Mouse (Mus musculus): ENCODE results near the gene Ctbp2. TPM values are rescaled to one million over a fixed set of nuclear protein-coding genes. Genes with fewer than 3 reads are reported as not detected.

The Ctbp2 gene
- polyA plus RNA-seq, 2 experiments = 59.2 to 77.7 TPM

DNA sequence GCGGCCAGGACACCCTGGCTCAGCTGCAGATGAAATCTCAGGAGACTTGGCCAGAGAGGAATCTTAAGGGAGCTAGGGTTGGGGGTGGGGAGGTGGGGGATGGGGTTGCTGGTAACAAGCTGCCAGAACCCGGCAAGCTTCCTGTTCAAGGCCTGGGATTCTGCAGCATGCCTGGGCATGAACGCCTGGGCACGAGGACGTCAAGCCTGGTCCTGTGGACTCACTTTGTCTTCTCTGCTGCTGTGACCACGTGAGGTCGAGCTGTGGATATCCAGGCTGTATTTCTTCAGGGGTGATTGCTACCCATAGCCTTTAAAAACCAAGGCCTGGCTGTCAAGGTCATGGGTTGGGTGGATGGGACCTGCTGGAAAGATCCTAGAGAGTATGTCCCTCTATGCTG is 118.4 kb downstream of the Ctbp2 start:
- TF ChIP-seq POLR2A (IDR thresholded peaks at IDR 0.05; ENCODE audit: borderline replicate concordance, extremely low read depth, insufficient read depth, insufficient read length) = no peak
- Histone ChIP-seq H3K9me3 (ENCODE audit: control insufficient read depth, low read length) (no peaks in the 10 kb centered on the region), H3K36me3 (ENCODE audit: control insufficient read depth, insufficient read depth, low read length) (peaks cover 13% of the 10 kb centered on the region; the same call in 1 of the 2 replicates), H3K9ac (ENCODE audit: low read depth, low read length, severe bottlenecking) (no peak overlapping the region), H3K27ac (replicated peaks; ENCODE audit: low read depth, low read length) (no peak overlapping the region), H3K27me3 (ENCODE audit: control insufficient read depth, insufficient read depth, low read length) (no peaks in the 10 kb centered on the region), H3K4me3 (replicated peaks; ENCODE audit: low read length) (no peak overlapping the region), H3K4me1 (ENCODE audit: control insufficient read depth, insufficient read depth, low read length) (peaks cover 10% of the 10 kb centered on the region; the same call in 1 of the 2 replicates), H3K4me2 (replicated peaks; ENCODE audit: low read depth, low read length, severe bottlenecking) (no peak overlapping the region)
- ATAC-seq (ENCODE audit: low FRiP score, low read depth) = no peak
- no peak for DNase-seq (ENCODE audit: low spot score)
- 64% methylated on average over 7 of the region's 7 CpGs for WGBS

DNA sequence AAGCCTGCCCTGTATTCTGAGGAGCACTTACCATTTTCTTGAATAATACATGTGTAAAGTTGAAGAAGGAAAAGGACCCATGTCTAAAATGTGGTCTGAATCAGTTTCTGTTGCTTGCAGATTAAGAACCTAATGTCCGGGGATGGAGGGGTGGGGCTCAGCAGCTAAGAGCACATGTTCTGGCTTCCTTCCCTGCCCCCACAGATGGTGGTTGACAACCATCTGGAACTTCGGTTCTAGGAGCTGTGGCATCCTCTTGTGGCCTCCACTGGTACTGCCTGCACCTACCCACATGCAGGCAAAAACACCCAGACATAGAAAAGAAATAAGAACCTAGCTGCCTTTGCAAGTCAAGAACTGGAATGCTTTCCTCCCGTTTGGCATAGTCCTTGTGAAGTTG is 120.7 kb downstream of the Ctbp2 start:
- Histone ChIP-seq H3K4me1 (ENCODE audit: control insufficient read depth, insufficient read depth, low read length) (peaks cover 5% of the 10 kb centered on the region; the same call in 1 of the 2 replicates), H3K4me3 (replicated peaks; ENCODE audit: low read length) (no peak overlapping the region), H3K27ac (replicated peaks; ENCODE audit: low read depth, low read length) (no peak overlapping the region), H3K9me3 (ENCODE audit: control insufficient read depth, low read length) (no peaks in the 10 kb centered on the region), H3K36me3 (ENCODE audit: control insufficient read depth, insufficient read depth, low read length) (peaks cover 16% of the 10 kb centered on the region), H3K27me3 (ENCODE audit: control insufficient read depth, insufficient read depth, low read length) (no peaks in the 10 kb centered on the region), H3K4me2 (replicated peaks; ENCODE audit: low read depth, low read length, severe bottlenecking) (no peak overlapping the region), H3K9ac (ENCODE audit: low read depth, low read length, severe bottlenecking) (no peak overlapping the region)
- WGBS = 13% methylated on average over 3 of the region's 3 CpGs
- TF ChIP-seq POLR2A (IDR thresholded peaks at IDR 0.05; ENCODE audit: borderline replicate concordance, extremely low read depth, insufficient read depth, insufficient read length) = no peak
- peak; percentile 62; the same call in 1 of the 2 replicates for ATAC-seq (ENCODE audit: low FRiP score, low read depth)
- peak; percentile 85 for DNase-seq (ENCODE audit: low spot score)

DNA sequence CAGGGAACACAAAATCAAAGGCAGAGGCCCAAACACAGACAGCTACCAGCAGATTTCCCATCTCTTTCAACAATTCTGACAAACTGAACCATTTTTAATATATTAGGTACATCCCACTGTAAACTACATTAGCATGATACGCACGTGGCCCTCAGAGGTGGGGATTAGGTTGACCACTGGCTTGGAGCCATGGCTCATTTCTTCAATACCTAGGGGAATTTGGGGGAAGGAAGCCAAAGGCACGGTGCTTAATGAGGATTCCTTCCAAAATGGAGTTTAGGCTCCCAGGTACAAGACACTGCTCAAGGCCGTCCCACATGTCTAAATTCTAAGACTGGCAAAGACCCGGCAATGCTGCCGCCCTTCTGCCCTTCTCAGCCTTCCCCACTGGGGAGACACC is 121.9 kb downstream of the Ctbp2 start:
- Histone ChIP-seq H3K4me1 (ENCODE audit: control insufficient read depth, insufficient read depth, low read length) (peaks cover 5% of the 10 kb centered on the region; the same call in 1 of the 2 replicates), H3K4me3 (replicated peaks; ENCODE audit: low read length) (no peak overlapping the region), H3K9me3 (ENCODE audit: control insufficient read depth, low read length) (no peaks in the 10 kb centered on the region), H3K27me3 (ENCODE audit: control insufficient read depth, insufficient read depth, low read length) (no peaks in the 10 kb centered on the region), H3K9ac (ENCODE audit: low read depth, low read length, severe bottlenecking) (no peak overlapping the region), H3K27ac (replicated peaks; ENCODE audit: low read depth, low read length) (no peak overlapping the region), H3K4me2 (replicated peaks; ENCODE audit: low read depth, low read length, severe bottlenecking) (no peak overlapping the region), H3K36me3 (ENCODE audit: control insufficient read depth, insufficient read depth, low read length) (peaks cover 27% of the 10 kb centered on the region)
- ATAC-seq (ENCODE audit: low FRiP score, low read depth) (no peak), DNase-seq (ENCODE audit: low spot score) (no peak)
- no peak for TF ChIP-seq POLR2A (IDR thresholded peaks at IDR 0.05; ENCODE audit: borderline replicate concordance, extremely low read depth, insufficient read depth, insufficient read length)
- 82% methylated on average over 6 of the region's 6 CpGs for WGBS

DNA sequence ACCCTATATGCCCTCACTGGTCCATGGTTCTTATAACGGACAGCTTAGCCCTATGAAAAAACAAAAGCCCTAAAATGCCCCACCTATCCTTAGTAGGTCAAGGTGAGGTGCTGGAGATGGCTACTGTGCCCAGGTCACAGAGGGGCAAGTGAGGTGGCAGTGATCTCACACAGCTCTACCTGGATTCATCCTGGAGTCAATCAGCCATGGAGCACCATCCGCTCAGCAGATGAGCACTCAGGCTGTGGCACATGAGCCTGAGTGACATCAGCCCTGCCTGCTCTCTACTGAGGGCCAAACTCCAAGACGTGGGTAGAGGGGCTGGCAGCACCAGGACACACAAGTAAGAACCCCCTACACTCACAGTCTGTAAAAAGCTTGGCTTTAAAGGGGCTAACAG is 122.8 kb downstream of the Ctbp2 start:
- H3K27ac ChIP-seq (replicated peaks; ENCODE audit: low read depth, low read length) = no peak overlapping the region
- no peak overlapping the region for H3K4me2 ChIP-seq (replicated peaks; ENCODE audit: low read depth, low read length, severe bottlenecking)
- peaks cover 5% of the 10 kb centered on the region; the same call in 1 of the 2 replicates for H3K4me1 ChIP-seq (ENCODE audit: control insufficient read depth, insufficient read depth, low read length)
- no peak for ATAC-seq (ENCODE audit: low FRiP score, low read depth)
- no peak overlapping the region for H3K9ac ChIP-seq (ENCODE audit: low read depth, low read length, severe bottlenecking)
- H3K27me3 ChIP-seq (ENCODE audit: control insufficient read depth, insufficient read depth, low read length) = no peaks in the 10 kb centered on the region
- DNase-seq (ENCODE audit: low spot score) = no peak
- no peaks in the 10 kb centered on the region for H3K9me3 ChIP-seq (ENCODE audit: control insufficient read depth, low read length)
- no peak for TF ChIP-seq POLR2A (IDR thresholded peaks at IDR 0.05; ENCODE audit: borderline replicate concordance, extremely low read depth, insufficient read depth, insufficient read length)
- WGBS = 86% methylated on average over 3 of the region's 3 CpGs
- peaks cover 35% of the 10 kb centered on the region for H3K36me3 ChIP-seq (ENCODE audit: control insufficient read depth, insufficient read depth, low read length)
- H3K4me3 ChIP-seq (replicated peaks; ENCODE audit: low read length) = no peak overlapping the region

DNA sequence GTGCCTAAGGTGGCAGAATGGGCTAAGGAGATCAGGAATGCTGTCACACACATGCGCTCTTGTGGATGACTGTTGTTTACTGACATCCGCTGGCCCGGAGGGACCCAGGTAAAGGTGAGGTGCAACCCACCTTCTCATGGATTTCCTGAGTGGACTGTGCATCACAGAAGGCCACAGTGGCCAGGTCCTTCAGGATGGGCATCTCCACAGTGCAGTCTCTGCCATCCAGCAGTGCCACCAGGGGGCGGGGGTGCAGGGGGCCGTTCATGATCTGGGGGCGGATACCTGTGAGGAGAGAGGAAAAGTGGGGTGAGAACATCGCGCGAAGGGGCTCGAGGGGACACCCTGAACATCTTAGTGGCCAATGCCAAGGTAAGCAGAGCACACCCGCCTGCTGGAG is 125.1 kb downstream of the Ctbp2 start:
- no peak overlapping the region for H3K4me2 ChIP-seq (replicated peaks; ENCODE audit: low read depth, low read length, severe bottlenecking)
- H3K4me1 ChIP-seq (ENCODE audit: control insufficient read depth, insufficient read depth, low read length) = peaks cover 5% of the 10 kb centered on the region; the same call in 1 of the 2 replicates
- no peak overlapping the region for H3K9ac ChIP-seq (ENCODE audit: low read depth, low read length, severe bottlenecking)
- peaks cover 55% of the 10 kb centered on the region for H3K36me3 ChIP-seq (ENCODE audit: control insufficient read depth, insufficient read depth, low read length)
- H3K27me3 ChIP-seq (ENCODE audit: control insufficient read depth, insufficient read depth, low read length) = no peaks in the 10 kb centered on the region
- WGBS = 95% methylated on average over 11 of the region's 11 CpGs
- ATAC-seq (ENCODE audit: low FRiP score, low read depth) (no peak), DNase-seq (ENCODE audit: low spot score) (no peak)
- TF ChIP-seq POLR2A (IDR thresholded peaks at IDR 0.05; ENCODE audit: borderline replicate concordance, extremely low read depth, insufficient read depth, insufficient read length) = no peak
- no peak overlapping the region for H3K27ac ChIP-seq (replicated peaks; ENCODE audit: low read depth, low read length)
- no peak overlapping the region for H3K4me3 ChIP-seq (replicated peaks; ENCODE audit: low read length)
- no peaks in the 10 kb centered on the region for H3K9me3 ChIP-seq (ENCODE audit: control insufficient read depth, low read length)

DNA sequence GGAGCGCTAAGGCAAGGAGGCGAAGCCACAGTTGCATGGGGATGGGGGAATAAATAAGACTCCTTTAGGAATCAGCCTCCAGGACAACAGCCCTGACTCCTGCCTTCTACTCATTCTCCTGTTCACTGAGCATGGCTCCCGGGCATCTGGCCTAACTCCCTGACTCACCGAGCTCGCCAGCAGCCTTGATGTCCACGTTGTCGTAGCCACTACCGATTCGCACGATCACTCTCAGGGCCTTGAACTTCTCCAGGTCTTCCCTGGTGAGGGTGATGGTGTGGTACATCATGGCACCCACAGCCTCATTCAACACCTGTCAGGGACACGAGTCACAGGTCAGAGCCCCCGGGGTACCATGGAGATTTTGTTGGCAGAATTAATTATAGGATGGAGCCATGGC is 125.5 kb downstream of the Ctbp2 start:
- TF ChIP-seq POLR2A (IDR thresholded peaks at IDR 0.05; ENCODE audit: borderline replicate concordance, extremely low read depth, insufficient read depth, insufficient read length) = no peak

More for the DNA sequence above, 125.5 kb downstream of the Ctbp2 start:
- no peaks in the 10 kb centered on the region for H3K9me3 ChIP-seq (ENCODE audit: control insufficient read depth, low read length)
- peaks cover 5% of the 10 kb centered on the region; the same call in 1 of the 2 replicates for H3K4me1 ChIP-seq (ENCODE audit: control insufficient read depth, insufficient read depth, low read length)
- DNase-seq (ENCODE audit: low spot score) = no peak
- WGBS = 95% methylated on average over 12 of the region's 12 CpGs
- no peak overlapping the region for H3K27ac ChIP-seq (replicated peaks; ENCODE audit: low read depth, low read length)
- ATAC-seq (ENCODE audit: low FRiP score, low read depth) = no peak
- H3K9ac ChIP-seq (ENCODE audit: low read depth, low read length, severe bottlenecking) = no peak overlapping the region
- no peak overlapping the region for H3K4me3 ChIP-seq (replicated peaks; ENCODE audit: low read length)
- H3K4me2 ChIP-seq (replicated peaks; ENCODE audit: low read depth, low read length, severe bottlenecking) = no peak overlapping the region
- H3K27me3 ChIP-seq (ENCODE audit: control insufficient read depth, insufficient read depth, low read length) = no peaks in the 10 kb centered on the region
- peaks cover 59% of the 10 kb centered on the region for H3K36me3 ChIP-seq (ENCODE audit: control insufficient read depth, insufficient read depth, low read length)

Data from limb, embryonic 14.5 days (tissue).